Mouse (Mus musculus) embryonic facial prominence, embryonic 15.5 days (tissue): ENCODE measurements around the gene Lrp11. TPM values are rescaled to one million over a fixed set of nuclear protein-coding genes. Genes with fewer than 3 reads are reported as not detected.
A peak's percentile ranks its signal among the peaks of the same experiment; 100 is the strongest.

Experiments used
- ATAC-seq: fragments of 200-750 bp; cut with Nextera tagmentation; 2 replicates; pipeline ENCODE4 v1.8.0; 2017; ENCODE audit warnings: low read depth, moderate TSS enrichment; ENCODE audit not compliant: insufficient number of reproducible peaks, low FRiP score, low TSS enrichment
- H3K27ac ChIP-seq: fragments of 300-500 bp; sonication (generic); replicated peaks from 2 replicates; pipeline ENCODE4 v1.5.1; 2015; ENCODE audit warnings: mild to moderate bottlenecking, inconsistent platforms
- H3K27me3 ChIP-seq: fragments of 300-500 bp; sonication (generic); 2 replicates; pipeline ENCODE4 v1.6.1; 2015; ENCODE audit warnings: inconsistent platforms
- H3K36me3 ChIP-seq: fragments of 300-500 bp; sonication (generic); 2 replicates; pipeline ENCODE4 v1.6.1; 2015; ENCODE audit warnings: mild to moderate bottlenecking, inconsistent platforms
- H3K4me1 ChIP-seq: fragments of 300-500 bp; sonication (generic); 2 replicates; pipeline ENCODE4 v1.6.1; 2015; ENCODE audit warnings: inconsistent platforms
- H3K4me2 ChIP-seq: fragments of 300-500 bp; sonication (generic); replicated peaks from 2 replicates; pipeline ENCODE4 v1.6.1; 2015; ENCODE audit warnings: mild to moderate bottlenecking, inconsistent platforms
- H3K4me3 ChIP-seq: fragments of 300-500 bp; sonication (generic); replicated peaks from 2 replicates; pipeline ENCODE4 v1.5.1; 2015; ENCODE audit warnings: mild to moderate bottlenecking, inconsistent platforms
- H3K9ac ChIP-seq: fragments of 300-500 bp; sonication (generic); 2 replicates; pipeline ENCODE4 v1.6.1; 2015; ENCODE audit warnings: inconsistent platforms
- H3K9me3 ChIP-seq: fragments of 300-500 bp; sonication (generic); replicated peaks from 2 replicates; pipeline ENCODE4 v1.6.1; 2016; ENCODE audit warnings: inconsistent platforms
- WGBS: fragments of 180-500 bp; shearing (Covaris S2); methylation state at CpG from one replicate; pipeline ENCODE4 v1.1.7; 2015; 5-methylcytosine and 5-hydroxymethylcytosine counted together
- polyA plus RNA-seq: library from polyadenylated mRNA; unstranded; fragments of >200 nt; fragmentation: Nextera tagmentation; extraction: Ambion mirVana; gene quantifications from 2 replicates; pipeline ENCODE4 v1.2.1, GENCODE M21; 2015

Gene Lrp11
- polyA plus RNA-seq, 1 experiment from 2014 or later: 4.0 TPM

GRCm38 (mm10) chr10:7664027-7664526, 74.5 kb downstream of the Lrp11 start:
- Histone ChIP-seq H3K4me1 (peaks cover 16% of the 10 kb centered on the region), H3K27me3 (no peaks in the 10 kb centered on the region), H3K9me3 (no peaks in the 10 kb centered on the region), H3K9ac (peak overlapping the region; percentile 62; the same call in 1 of the 2 replicates), H3K36me3 (no peaks in the 10 kb centered on the region), H3K4me3 (peak overlapping the region; percentile 80), H3K27ac (peak overlapping the region; percentile 92; the same call in 1 of the 2 replicates), H3K4me2 (peak overlapping the region; percentile 89)
- ATAC-seq: no peak
- WGBS: 56% methylated on average over 6 of the region's 6 CpGs

GRCm38 (mm10) chr10:7664889-7665288, 75.3 kb downstream of the Lrp11 start:
- H3K4me1 ChIP-seq: peaks cover 16% of the 10 kb centered on the region
- no peak overlapping the region for H3K4me3 ChIP-seq
- 91% methylated on average over 1 of the region's 1 CpGs for WGBS
- no peaks in the 10 kb centered on the region for H3K9me3 ChIP-seq
- peaks cover 5% of the 10 kb centered on the region; the same call in 1 of the 2 replicates for H3K36me3 ChIP-seq
- no peak overlapping the region for H3K4me2 ChIP-seq
- no peak overlapping the region for H3K27ac ChIP-seq
- H3K9ac ChIP-seq: no peak overlapping the region
- ATAC-seq: no peak
- H3K27me3 ChIP-seq: no peaks in the 10 kb centered on the region

GRCm38 (mm10) chr10:7667342-7667802, 77.8 kb downstream of the Lrp11 start, which contains the start of gene Nup43:
Gene Nup43 (plus strand): TSS chr10:7667503.
- Histone ChIP-seq H3K9me3 (no peaks in the 10 kb centered on the region), H3K9ac (peak within 1 kb of the TSS; percentile 63), H3K4me2 (peak within 1 kb of the TSS; percentile 66), H3K27ac (peak within 1 kb of the TSS; percentile 85), H3K4me1 (peaks cover 16% of the 10 kb centered on the region), H3K4me3 (peak within 1 kb of the TSS; percentile 90), H3K36me3 (peaks cover 23% of the 10 kb centered on the region; the same call in 1 of the 2 replicates), H3K27me3 (no peaks in the 10 kb centered on the region)
- ATAC-seq: peak; percentile 81; the same call in 1 of the 2 replicates
- WGBS: 0% methylated on average over 24 of the region's 24 CpGs

GRCm38 (mm10) chr10:7673673-7674072, 84.1 kb downstream of the Lrp11 start:
- no peak overlapping the region for H3K9ac ChIP-seq
- H3K27ac ChIP-seq: no peak overlapping the region

More at GRCm38 (mm10) chr10:7673673-7674072, 84.1 kb downstream of the Lrp11 start:
- H3K4me3 ChIP-seq: no peak overlapping the region
- no peaks in the 10 kb centered on the region for H3K27me3 ChIP-seq
- H3K9me3 ChIP-seq: no peaks in the 10 kb centered on the region
- peaks cover 53% of the 10 kb centered on the region for H3K36me3 ChIP-seq
- ATAC-seq: no peak
- peaks cover 2% of the 10 kb centered on the region for H3K4me1 ChIP-seq
- 71% methylated on average over 1 of the region's 1 CpGs for WGBS
- no peak overlapping the region for H3K4me2 ChIP-seq

Other genes with a start within 250 kb of the Lrp11 start
- 1.8 and 2.5 TPM in 2 replicates for gene Ulbp1, start 116.2 kb upstream of the Lrp11 start, polyA plus RNA-seq
- gene Nup43, start 77.7 kb downstream of the Lrp11 start, polyA plus RNA-seq: 38.2 and 38.3 TPM in 2 replicates
- 124 and 128 TPM in 2 replicates for gene Pcmt1, start 91.3 kb downstream of the Lrp11 start, polyA plus RNA-seq
- gene Lats1, start 91.4 kb downstream of the Lrp11 start, polyA plus RNA-seq: 8.7 and 9.0 TPM in 2 replicates
- gene Katna1, start 136.2 kb downstream of the Lrp11 start, polyA plus RNA-seq: 53.7 and 58.5 TPM in 2 replicates
- gene Ginm1, start 203.0 kb downstream of the Lrp11 start, polyA plus RNA-seq: 86.8 and 87.3 TPM in 2 replicates
- gene Ppil4, start 203.1 kb downstream of the Lrp11 start, polyA plus RNA-seq: 36.7 and 37.5 TPM in 2 replicates
- gene Zc3h12d, start 242.7 kb downstream of the Lrp11 start, polyA plus RNA-seq: 0.21 TPM in 2 replicates